Mouse (Mus musculus) liver, adult 2 months (tissue): ENCODE data around the gene Gm45713.

Experiments
- CTCF ChIP-seq: fragments of 200-500 bp; IDR thresholded peaks from 2 replicates; pipeline ENCODE4 v1.5.1; 2011; ENCODE audit warnings: low read depth, low read length, control low read depth
- POLR2A ChIP-seq: fragments of 200-500 bp; IDR thresholded peaks from 2 replicates; pipeline ENCODE4 v1.6.1; 2011; ENCODE audit warnings: low read length, control low read depth; ENCODE audit not compliant: insufficient read depth; ENCODE audit errors: extremely low read depth

- TF ChIP-seq POLR2A (no peak), CTCF (no peak)
These were observed 17.7 kb downstream of the Gm45713 start for GRCm38 (mm10) chr7:45118336-45118735.
